Mouse (Mus musculus) embryo, embryonic 11.5 days (tissue): ENCODE measurements around the gene Kif1a.
"Not testable (repeated sequence)": the region's sequence is repeated elsewhere in the genome, so short reads cannot be mapped to it uniquely, and the experiment has no call there.

Experiments used
- DNase-seq: peaks from one replicate; pipeline ENCODE4 v3.0.0-alpha.2; 2012; ENCODE audit warnings: low read depth, low spot score

Gene Kif1a

DNA sequence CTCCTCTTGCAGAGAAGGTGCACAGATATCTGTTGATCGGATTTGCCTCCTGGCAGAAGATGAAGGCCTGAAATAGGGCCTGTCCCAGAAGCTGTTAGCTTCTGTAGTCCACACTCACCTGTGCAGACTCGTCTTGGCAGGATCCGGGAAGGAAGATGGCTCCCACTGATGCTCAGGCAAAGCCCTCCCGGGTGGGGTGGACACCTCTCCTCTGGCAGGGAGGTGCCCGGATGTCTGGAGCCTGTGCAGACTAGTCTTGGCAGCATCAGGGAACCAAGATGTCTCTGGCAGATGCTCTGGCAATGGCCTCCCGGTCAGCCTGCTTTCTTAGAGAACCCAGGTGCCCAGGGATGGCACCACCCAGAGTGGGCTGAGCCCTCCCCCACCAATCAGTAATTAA is 131.0 kb downstream of the Kif1a start:
- not testable (repeated sequence) for DNase-seq
